7 mouse cellular contexts compared by ENCODE assay signal in the genomic region with DNA sequence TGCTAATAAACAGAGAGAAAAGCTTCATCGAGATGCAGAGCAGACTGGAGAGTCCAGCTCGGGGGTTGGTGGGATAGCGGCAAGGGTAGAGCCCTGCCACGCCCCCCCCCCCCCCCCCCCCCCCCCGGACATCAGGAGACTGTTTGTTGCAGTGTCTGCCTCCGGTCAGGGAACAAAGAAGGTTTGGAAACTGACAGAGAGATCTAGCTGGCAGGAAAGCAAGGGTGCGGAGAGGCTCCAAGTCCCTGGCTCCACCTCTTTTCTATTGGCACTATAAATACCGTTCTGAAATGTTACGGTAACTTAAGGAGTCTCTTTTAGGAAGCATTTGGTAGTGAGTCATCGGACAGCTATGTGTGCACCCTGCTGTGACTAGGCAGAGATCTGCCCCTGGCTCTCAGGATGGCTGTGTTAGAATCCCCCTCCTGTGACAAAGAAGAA.
DNase-seq lines count a peak whose midpoint lies in the region; ATAC-seq and TF ChIP-seq lines count a peak whose summit lies in the region.

No protein-coding gene starts in this region.

- H3K27me3 ChIP-seq in C2C12 (ENCODE audit: control insufficient read depth, insufficient read depth, insufficient read length): no peaks in the 10 kb centered on the region
- H3K27me3 ChIP-seq in forebrain, embryonic 10.5 days (ENCODE audit: poor library complexity, severe bottlenecking): no peaks in the 10 kb centered on the region
- no peaks in the 10 kb centered on the region for H3K27me3 ChIP-seq in heart, embryonic 16.5 days (ENCODE audit: control insufficient read depth, insufficient read depth, low read length)
- H3K27me3 ChIP-seq in limb, embryonic 10.5 days (ENCODE audit: low read depth, poor library complexity, severe bottlenecking): no peaks in the 10 kb centered on the region
- H3K27me3 ChIP-seq in neural tube, embryonic 12.5 days (replicated peaks): no peaks in the 10 kb centered on the region

- TF ChIP-seq CTCF in C2C12 (IDR thresholded peaks at IDR 0.05; ENCODE audit: control insufficient read depth, insufficient read depth, insufficient read length): no peak

- H3K9me3 ChIP-seq in forebrain, embryonic 10.5 days: no peaks in the 10 kb centered on the region
- H3K9me3 ChIP-seq in heart, embryonic 16.5 days (replicated peaks; ENCODE audit: control insufficient read depth, low read length): no peaks in the 10 kb centered on the region
- H3K9me3 ChIP-seq in limb, embryonic 10.5 days (replicated peaks): no peaks in the 10 kb centered on the region
- no peaks in the 10 kb centered on the region for H3K9me3 ChIP-seq in neural tube, embryonic 12.5 days

- H3K9ac ChIP-seq in heart, embryonic 16.5 days (ENCODE audit: low read length): peak overlapping the region; percentile 68
- no peak overlapping the region for H3K9ac ChIP-seq in neural tube, embryonic 12.5 days

- DNase-seq in Muller cell, postnatal 12 days (ENCODE audit: inconsistent ontology term): peak; percentile 88
- DNase-seq in forebrain, embryonic 10.5 days (ENCODE audit: extremely low spot score, low spot score): peak; percentile 36
- no peak for DNase-seq in limb, embryonic 10.5 days (ENCODE audit: low spot score)
- no peak for DNase-seq in thymus, postnatal 10 days (ENCODE audit: low spot score in 2 of 2)

- H3K36me3 ChIP-seq in C2C12 (ENCODE audit: control insufficient read depth, insufficient read depth): no peaks in the 10 kb centered on the region
- no peaks in the 10 kb centered on the region for H3K36me3 ChIP-seq in forebrain, embryonic 10.5 days (replicated peaks)
- H3K36me3 ChIP-seq in heart, embryonic 16.5 days (ENCODE audit: control insufficient read depth, insufficient read depth): no peaks in the 10 kb centered on the region
- no peaks in the 10 kb centered on the region for H3K36me3 ChIP-seq in limb, embryonic 10.5 days
- no peaks in the 10 kb centered on the region for H3K36me3 ChIP-seq in neural tube, embryonic 12.5 days

- H3K79me2 ChIP-seq in C2C12 (ENCODE audit: control insufficient read depth, insufficient read depth): no peaks in the 10 kb centered on the region

- H3ac ChIP-seq in C2C12 (ENCODE audit: control insufficient read depth, insufficient read length, low read depth): no peak overlapping the region

- no peaks in the 10 kb centered on the region for H3K79me3 ChIP-seq in C2C12 (ENCODE audit: low read depth)

- 20% methylated on average over 9 of the region's 10 CpGs for WGBS in forebrain, embryonic 10.5 days
- WGBS in heart, embryonic 16.5 days: 7% methylated on average over 9 of the region's 10 CpGs
- 39% methylated on average over 9 of the region's 10 CpGs for WGBS in limb, embryonic 10.5 days
- 8% methylated on average over 9 of the region's 10 CpGs for WGBS in neural tube, embryonic 12.5 days

- H3K4me1 ChIP-seq in forebrain, embryonic 10.5 days: peaks cover 13% of the 10 kb centered on the region
- H3K4me1 ChIP-seq in heart, embryonic 16.5 days (ENCODE audit: control insufficient read depth, insufficient read depth, low read length): peaks cover 27% of the 10 kb centered on the region
- H3K4me1 ChIP-seq in limb, embryonic 10.5 days: peaks cover 13% of the 10 kb centered on the region
- H3K4me1 ChIP-seq in neural tube, embryonic 12.5 days: peaks cover 9% of the 10 kb centered on the region

- peak overlapping the region; percentile 79 for H3K27ac ChIP-seq in forebrain, embryonic 10.5 days
- peak overlapping the region; percentile 93 for H3K27ac ChIP-seq in heart, embryonic 16.5 days (ENCODE audit: low read length)
- 0 out of 2 replicates have a peak overlapping the region, but pooled peaks have one; percentile 2 for H3K27ac ChIP-seq in limb, embryonic 10.5 days
- no peak overlapping the region for H3K27ac ChIP-seq in neural tube, embryonic 12.5 days

- peak; percentile 93 for ATAC-seq in heart, embryonic 16.5 days (replicated peaks; ENCODE audit: extremely low read depth, insufficient read depth, low FRiP score)
- ATAC-seq in neural tube, embryonic 12.5 days (ENCODE audit: low FRiP score, low read depth): peak; percentile 84

- H3K4me2 ChIP-seq in heart, embryonic 16.5 days (ENCODE audit: low read depth, low read length): peak overlapping the region; percentile 49
- H3K4me2 ChIP-seq in neural tube, embryonic 12.5 days (replicated peaks): peak overlapping the region; percentile 38

- no peak overlapping the region for H3K4me3 ChIP-seq in C2C12 (ENCODE audit: insufficient read depth, poor library complexity, severe bottlenecking)
- H3K4me3 ChIP-seq in forebrain, embryonic 10.5 days: peak overlapping the region; percentile 16; the same call in 1 of the 2 replicates
- H3K4me3 ChIP-seq in heart, embryonic 16.5 days (ENCODE audit: low read length): peak overlapping the region; percentile 26; the same call in 1 of the 2 replicates
- no peak overlapping the region for H3K4me3 ChIP-seq in limb, embryonic 10.5 days
- no peak overlapping the region for H3K4me3 ChIP-seq in neural tube, embryonic 12.5 days

TF ChIP-seq in C2C12, 6 proteins besides CTCF, POLR2A, EP300 and RAD21:
- TF ChIP-seq MAX (IDR thresholded peaks at IDR 0.05) (no peak), FOSL1 (IDR thresholded peaks at IDR 0.05; ENCODE audit: insufficient read depth, low read length, poor library complexity, severe bottlenecking) (peak; percentile 91), CEBPB (IDR thresholded peaks at IDR 0.05; ENCODE audit: low read depth) (no peak)

Comparison
In these comparisons a context has a peak if more than half of its experiments do, and no peak if none do; other contexts are left out.
1. H3K4me3 ChIP-seq: peak in forebrain, embryonic 10.5 days (single experiment) and heart, embryonic 16.5 days (single experiment); none in C2C12 (single experiment), limb, embryonic 10.5 days (single experiment) and neural tube, embryonic 12.5 days (single experiment).
2. DNase-seq: peak in Muller cell, postnatal 12 days (single experiment) and forebrain, embryonic 10.5 days (single experiment); none in limb, embryonic 10.5 days (single experiment) and thymus, postnatal 10 days (0 of 2).